Mouse (Mus musculus) CH12.LX (cell line): ENCODE results near the gene Sf3a3.

Source experiments
- CTCF ChIP-seq, 2 experiments: IDR thresholded peaks in 1 of 2; conservative IDR thresholded peaks in 1 of 2; 2 replicates each; pipeline ENCODE4 v1.5.1; 2011 to 2012; ENCODE audit warnings: low read depth in 2 of 2, low read length in 2 of 2, improper control_type of control experiment in 1 of 2, inconsistent platforms in 1 of 2, mild to moderate bottlenecking in 1 of 2, moderate library complexity in 1 of 2
- EP300 ChIP-seq: IDR thresholded peaks from 2 replicates; pipeline ENCODE4 v1.6.1; 2011; ENCODE audit warnings: low read length, improper control_type of control experiment
- HCFC1 ChIP-seq: IDR thresholded peaks from 2 replicates; pipeline ENCODE4 v1.6.1; 2012; ENCODE audit warnings: low read depth, mild to moderate bottlenecking, inconsistent platforms, low read length, improper control_type of control experiment
- POLR2A ChIP-seq: IDR thresholded peaks from 2 replicates; pipeline ENCODE4 v1.6.1; 2011; ENCODE audit warnings: low read depth, mild to moderate bottlenecking, improper control_type of control experiment, low read length
- POLR2AphosphoS2 ChIP-seq: IDR thresholded peaks from 2 replicates; pipeline ENCODE4 v1.6.1; 2011; ENCODE audit warnings: low read depth, low read length, improper control_type of control experiment
- ZMIZ1 ChIP-seq: IDR thresholded peaks from 2 replicates; pipeline ENCODE4 v1.6.1; 2012; ENCODE audit warnings: low read depth, mild to moderate bottlenecking, inconsistent platforms, low read length, improper control_type of control experiment

- TF ChIP-seq POLR2AphosphoS2 (no peak), CTCF (conservative IDR thresholded peaks at IDR 0.05 in 1 of 2, IDR thresholded peaks at IDR 0.05 in 1 of 2; ENCODE audit: low read depth in 2 of 2, low read length in 2 of 2) (no peak), POLR2A (no peak), EP300 (no peak), ZMIZ1 (no peak), HCFC1 (no peak)
Measured at GRCm38 (mm10) chr4:124761201-124761600, 46.6 kb downstream of the Sf3a3 start.
